Mouse (Mus musculus) embryonic facial prominence, embryonic 12.5 days (tissue): ENCODE results near the gene Fhdc1. TPM values are rescaled to one million over a fixed set of nuclear protein-coding genes. Genes with fewer than 3 reads are reported as not detected.

Experiments used
- ATAC-seq: fragments of 200-750 bp; cut with Nextera tagmentation; 2 replicates; pipeline ENCODE4 v1.8.0; 2017; ENCODE audit not compliant: insufficient number of reproducible peaks, insufficient read depth, low FRiP score, low TSS enrichment
- H3K27ac ChIP-seq: fragments of 300-500 bp; sonication (generic); 2 replicates; pipeline ENCODE4 v1.5.1; 2016; ENCODE audit warnings: mild to moderate bottlenecking
- H3K27me3 ChIP-seq: fragments of 300-500 bp; sonication (generic); 2 replicates; pipeline ENCODE4 v1.6.1; 2016; ENCODE audit warnings: mild to moderate bottlenecking, moderate library complexity
- H3K36me3 ChIP-seq: fragments of 300-500 bp; sonication (generic); 2 replicates; pipeline ENCODE4 v1.6.1; 2016; ENCODE audit warnings: mild to moderate bottlenecking
- H3K4me1 ChIP-seq: fragments of 300-500 bp; sonication (generic); 2 replicates; pipeline ENCODE4 v1.6.1; 2016
- H3K4me2 ChIP-seq: fragments of 300-500 bp; sonication (generic); replicated peaks from 2 replicates; pipeline ENCODE4 v1.6.1; 2016; ENCODE audit warnings: mild to moderate bottlenecking, moderate library complexity
- H3K4me3 ChIP-seq: fragments of 300-500 bp; sonication (generic); 2 replicates; pipeline ENCODE4 v1.5.1; 2016; ENCODE audit warnings: mild to moderate bottlenecking
- H3K9ac ChIP-seq: fragments of 300-500 bp; sonication (generic); 2 replicates; pipeline ENCODE4 v1.6.1; 2016; ENCODE audit warnings: mild to moderate bottlenecking, moderate library complexity
- H3K9me3 ChIP-seq: fragments of 300-500 bp; sonication (generic); 2 replicates; pipeline ENCODE4 v1.6.1; 2016; ENCODE audit warnings: mild to moderate bottlenecking, moderate library complexity
- WGBS: fragments of 180-500 bp; shearing (Covaris S2); methylation state at CpG from one replicate; pipeline ENCODE4 v1.1.7; 2016; 5-methylcytosine and 5-hydroxymethylcytosine counted together
- polyA plus RNA-seq: library from polyadenylated mRNA; unstranded; fragments of >200 nt; fragmentation: Nextera tagmentation; extraction: Ambion mirVana; gene quantifications from 2 replicates; pipeline ENCODE4 v1.2.1, GENCODE M21; 2016

Gene Fhdc1
- polyA plus RNA-seq, 1 experiment from 2014 or later, result 6.6 TPM

DNA sequence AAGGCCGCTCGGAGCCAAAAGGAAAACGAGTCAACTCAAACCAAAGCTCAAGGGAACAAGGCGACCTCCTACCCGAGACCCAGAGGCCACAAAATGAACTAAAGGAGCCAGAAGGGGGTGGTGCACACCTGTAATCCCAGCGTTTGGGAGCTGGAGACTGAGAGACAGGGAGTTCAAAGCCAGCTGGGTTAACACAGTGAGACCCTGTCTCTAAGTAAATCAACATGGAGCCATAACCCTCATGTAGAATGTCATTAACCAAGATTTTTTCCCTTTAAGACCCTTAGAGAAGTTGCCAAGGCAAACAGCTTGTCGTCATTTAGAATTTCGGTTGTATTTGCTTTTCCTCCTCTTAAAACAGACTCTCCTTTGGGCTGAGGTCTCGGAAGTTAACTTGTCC, 31.2 kb downstream of the Fhdc1 start:
- H3K9ac ChIP-seq, result no peak overlapping the region
- H3K9me3 ChIP-seq, result no peaks in the 10 kb centered on the region
- no peaks in the 10 kb centered on the region; the same call in 1 of the 2 replicates for H3K27me3 ChIP-seq
- peaks cover 6% of the 10 kb centered on the region; the same call in 1 of the 2 replicates for H3K4me1 ChIP-seq
- H3K27ac ChIP-seq, result no peak overlapping the region
- no peaks in the 10 kb centered on the region for H3K36me3 ChIP-seq
- H3K4me2 ChIP-seq, result no peak overlapping the region
- H3K4me3 ChIP-seq, result no peak overlapping the region
- no peak for ATAC-seq
- 75% methylated on average over 9 of the region's 9 CpGs for WGBS

GRCm38 (mm10) chr3:84447803-84448202, 32.4 kb downstream of the Fhdc1 start:
- ATAC-seq, result no peak
- Histone ChIP-seq H3K9ac (no peak overlapping the region), H3K9me3 (no peaks in the 10 kb centered on the region), H3K4me3 (no peak overlapping the region), H3K4me1 (peaks cover 6% of the 10 kb centered on the region; the same call in 1 of the 2 replicates), H3K27me3 (no peaks in the 10 kb centered on the region; the same call in 1 of the 2 replicates), H3K36me3 (no peaks in the 10 kb centered on the region), H3K27ac (0 out of 2 replicates have a peak overlapping the region, but pooled peaks have one; percentile 6), H3K4me2 (no peak overlapping the region)
- WGBS, result 57% methylated on average over 5 of the region's 5 CpGs

DNA sequence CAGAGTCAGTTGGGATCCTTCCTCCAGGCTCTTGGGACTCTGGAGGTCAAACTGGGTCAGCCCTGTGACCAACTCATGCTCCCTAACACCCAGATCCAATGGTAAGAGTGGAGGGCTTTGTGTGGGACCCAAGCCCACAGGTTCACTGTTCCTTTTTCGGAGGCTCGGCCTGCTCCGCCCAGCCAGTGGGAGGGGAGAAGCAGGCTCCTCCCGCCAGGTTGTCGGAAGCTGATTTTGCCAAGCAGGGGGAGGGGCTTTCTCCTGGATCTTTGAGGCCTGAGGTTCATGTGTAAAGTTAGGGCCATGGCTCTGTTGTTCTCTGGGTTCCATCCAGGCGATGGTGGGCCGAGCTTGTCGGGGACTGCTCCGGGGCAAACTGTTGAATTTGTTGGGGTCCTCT, 34.4 kb downstream of the Fhdc1 start:
- H3K4me2 ChIP-seq, result 0 out of 2 replicates have a peak overlapping the region, but pooled peaks have one; percentile 21
- H3K9me3 ChIP-seq, result no peaks in the 10 kb centered on the region
- no peaks in the 10 kb centered on the region; the same call in 1 of the 2 replicates for H3K27me3 ChIP-seq
- no peak overlapping the region for H3K27ac ChIP-seq
- H3K36me3 ChIP-seq, result no peaks in the 10 kb centered on the region
- ATAC-seq, result no peak
- H3K4me1 ChIP-seq, result peaks cover 6% of the 10 kb centered on the region; the same call in 1 of the 2 replicates
- no peak overlapping the region for H3K9ac ChIP-seq
- H3K4me3 ChIP-seq, result no peak overlapping the region
- 26% methylated on average over 9 of the region's 9 CpGs for WGBS

GRCm38 (mm10) chr3:84442890-84443289, 37.3 kb downstream of the Fhdc1 start:
- WGBS, result 77% methylated on average over 4 of the region's 4 CpGs
- H3K4me1 ChIP-seq, result peaks cover 5% of the 10 kb centered on the region; the same call in 1 of the 2 replicates
- no peak overlapping the region for H3K4me2 ChIP-seq
- H3K27ac ChIP-seq, result no peak overlapping the region
- no peak for ATAC-seq
- H3K27me3 ChIP-seq, result no peaks in the 10 kb centered on the region; the same call in 1 of the 2 replicates
- no peak overlapping the region for H3K9ac ChIP-seq
- no peaks in the 10 kb centered on the region for H3K9me3 ChIP-seq
- no peak overlapping the region for H3K4me3 ChIP-seq
- H3K36me3 ChIP-seq, result no peaks in the 10 kb centered on the region

DNA sequence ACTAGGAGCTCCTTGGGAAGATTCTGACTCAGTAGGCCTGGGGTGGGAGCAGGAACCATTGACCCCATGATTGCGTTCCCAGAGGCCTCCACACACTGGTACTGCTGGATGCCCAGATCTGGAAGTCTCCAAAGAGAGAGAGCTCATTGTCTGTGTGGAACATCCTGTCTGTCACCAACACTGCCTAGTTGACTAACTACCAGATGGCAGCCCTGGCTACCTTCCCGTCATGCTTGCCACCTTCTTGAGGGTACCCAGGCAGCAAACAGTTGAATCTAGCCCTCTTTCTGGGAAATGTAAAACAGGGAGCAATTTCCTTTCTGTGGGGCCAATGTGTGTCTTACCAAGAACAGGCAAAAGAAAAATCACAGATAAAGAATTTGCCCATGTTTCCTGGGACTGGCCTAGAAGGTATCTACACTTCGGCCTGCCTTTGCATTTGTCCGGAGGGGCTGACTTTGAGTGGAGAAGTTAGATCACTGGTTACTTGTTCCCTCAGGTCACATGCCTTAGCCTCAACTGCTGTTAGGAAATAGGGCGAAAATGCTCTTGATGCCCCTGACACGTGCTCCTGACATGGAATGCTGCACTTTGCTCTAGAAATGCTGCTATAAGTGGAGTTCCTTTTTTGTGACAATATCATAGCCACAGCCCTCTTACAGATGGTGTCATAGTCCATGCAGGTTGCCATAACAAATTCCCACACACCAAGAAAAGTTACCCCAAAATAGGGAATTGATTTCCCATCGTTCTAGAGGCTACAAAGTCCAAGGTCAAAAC, 40.6 kb downstream of the Fhdc1 start:
- WGBS, result 88% methylated on average over 7 of the region's 7 CpGs
- Histone ChIP-seq H3K27ac (no peak overlapping the region), H3K9me3 (no peaks in the 10 kb centered on the region), H3K36me3 (no peaks in the 10 kb centered on the region), H3K4me3 (no peak overlapping the region), H3K9ac (no peak overlapping the region), H3K4me1 (peaks cover 14% of the 10 kb centered on the region), H3K27me3 (no peaks in the 10 kb centered on the region), H3K4me2 (no peak overlapping the region)
- no peak for ATAC-seq

GRCm38 (mm10) chr3:84438840-84439239, 41.4 kb downstream of the Fhdc1 start:
- no peak for ATAC-seq
- no peaks in the 10 kb centered on the region for H3K9me3 ChIP-seq

DNA sequence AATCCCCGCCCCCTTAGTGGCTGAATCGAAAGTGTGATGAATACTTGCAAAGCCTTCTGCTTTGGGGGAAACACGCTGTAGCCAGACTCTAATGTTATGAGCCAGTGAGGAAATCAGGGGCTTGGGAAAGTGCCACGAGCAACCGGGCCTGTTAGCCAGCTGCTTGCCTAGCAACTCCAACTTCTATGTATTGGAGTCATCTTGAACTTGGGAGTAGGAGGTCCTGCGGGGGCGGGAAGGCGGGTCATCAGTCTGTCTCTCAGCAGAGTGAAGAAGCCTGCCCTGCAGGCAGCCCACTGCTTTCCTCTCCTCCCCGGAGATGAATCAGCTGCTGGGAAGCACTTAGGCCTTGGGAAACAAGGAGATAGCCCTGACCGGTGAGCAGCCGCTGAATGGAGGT, 42.1 kb downstream of the Fhdc1 start:
- H3K27me3 ChIP-seq, result no peaks in the 10 kb centered on the region
- no peaks in the 10 kb centered on the region for H3K36me3 ChIP-seq
- H3K4me1 ChIP-seq, result peaks cover 14% of the 10 kb centered on the region
- ATAC-seq, result no peak
- no peak overlapping the region for H3K4me2 ChIP-seq
- H3K9me3 ChIP-seq, result no peaks in the 10 kb centered on the region
- no peak overlapping the region for H3K27ac ChIP-seq
- H3K4me3 ChIP-seq, result no peak overlapping the region
- 64% methylated on average over 11 of the region's 11 CpGs for WGBS
- H3K9ac ChIP-seq, result no peak overlapping the region

More at GRCm38 (mm10) chr3:84438840-84439239, 41.4 kb downstream of the Fhdc1 start:
- Histone ChIP-seq H3K36me3 (no peaks in the 10 kb centered on the region), H3K4me1 (peaks cover 14% of the 10 kb centered on the region), H3K4me3 (no peak overlapping the region), H3K27ac (no peak overlapping the region), H3K4me2 (no peak overlapping the region), H3K27me3 (no peaks in the 10 kb centered on the region), H3K9ac (no peak overlapping the region)
- 76% methylated on average over 7 of the region's 7 CpGs for WGBS

GRCm38 (mm10) chr3:84436947-84437346, 43.3 kb downstream of the Fhdc1 start:
- H3K4me2 ChIP-seq, result no peak overlapping the region
- 93% methylated on average over 7 of the region's 7 CpGs for WGBS

GRCm38 (mm10) chr3:84435288-84436043, 44.8 kb downstream of the Fhdc1 start:
- H3K4me1 ChIP-seq, result peaks cover 23% of the 10 kb centered on the region
- H3K4me3 ChIP-seq, result no peak overlapping the region
- 16% methylated on average over 11 of the region's 11 CpGs for WGBS
- peak; percentile 44; the same call in 1 of the 2 replicates for ATAC-seq
- H3K4me2 ChIP-seq, result no peak overlapping the region
- no peak overlapping the region for H3K9ac ChIP-seq
- no peak overlapping the region for H3K27ac ChIP-seq
- H3K36me3 ChIP-seq, result no peaks in the 10 kb centered on the region
- H3K27me3 ChIP-seq, result no peaks in the 10 kb centered on the region
- H3K9me3 ChIP-seq, result no peaks in the 10 kb centered on the region

More at GRCm38 (mm10) chr3:84436947-84437346, 43.3 kb downstream of the Fhdc1 start:
- no peak for ATAC-seq
- Histone ChIP-seq H3K9ac (no peak overlapping the region), H3K27me3 (no peaks in the 10 kb centered on the region), H3K4me1 (peaks cover 14% of the 10 kb centered on the region), H3K9me3 (no peaks in the 10 kb centered on the region), H3K4me3 (no peak overlapping the region), H3K27ac (no peak overlapping the region), H3K36me3 (no peaks in the 10 kb centered on the region)

GRCm38 (mm10) chr3:84432797-84433445, 47.3 kb downstream of the Fhdc1 start:
- Histone ChIP-seq H3K27me3 (no peaks in the 10 kb centered on the region), H3K4me3 (no peak overlapping the region), H3K4me2 (no peak overlapping the region), H3K9ac (no peak overlapping the region), H3K9me3 (no peaks in the 10 kb centered on the region), H3K4me1 (peaks cover 23% of the 10 kb centered on the region), H3K36me3 (no peaks in the 10 kb centered on the region), H3K27ac (no peak overlapping the region)
- ATAC-seq, result no peak; the same call in 1 of the 2 replicates
- 47% methylated on average over 10 of the region's 10 CpGs for WGBS

GRCm38 (mm10) chr3:84431257-84431656, 49.0 kb downstream of the Fhdc1 start:
- H3K9me3 ChIP-seq, result no peaks in the 10 kb centered on the region
- H3K4me3 ChIP-seq, result no peak overlapping the region
- H3K36me3 ChIP-seq, result no peaks in the 10 kb centered on the region
- H3K9ac ChIP-seq, result no peak overlapping the region
- ATAC-seq, result no peak
- peaks cover 23% of the 10 kb centered on the region for H3K4me1 ChIP-seq
- H3K4me2 ChIP-seq, result no peak overlapping the region
- H3K27me3 ChIP-seq, result no peaks in the 10 kb centered on the region
- WGBS, result 60% methylated on average over 5 of the region's 5 CpGs
- H3K27ac ChIP-seq, result no peak overlapping the region
